Mouse (Mus musculus) brain, embryonic 14.5 days (tissue): ENCODE results near the gene Cdc42bpg.

Source experiments
- CTCF ChIP-seq: fragments of 200-500 bp; IDR thresholded peaks from 2 replicates; pipeline ENCODE4 v1.5.1; 2012; ENCODE audit warnings: inconsistent platforms, mild to moderate bottlenecking, moderate library complexity, borderline replicate concordance; ENCODE audit not compliant: insufficient read depth, insufficient read length; ENCODE audit errors: extremely low read depth
- POLR2A ChIP-seq: fragments of 200-500 bp; IDR thresholded peaks from 2 replicates; pipeline ENCODE4 v1.6.1; 2012; ENCODE audit warnings: mild to moderate bottlenecking, inconsistent platforms, borderline replicate concordance; ENCODE audit not compliant: poor library complexity, insufficient read depth, insufficient read length, severe bottlenecking; ENCODE audit errors: extremely low read depth

DNA sequence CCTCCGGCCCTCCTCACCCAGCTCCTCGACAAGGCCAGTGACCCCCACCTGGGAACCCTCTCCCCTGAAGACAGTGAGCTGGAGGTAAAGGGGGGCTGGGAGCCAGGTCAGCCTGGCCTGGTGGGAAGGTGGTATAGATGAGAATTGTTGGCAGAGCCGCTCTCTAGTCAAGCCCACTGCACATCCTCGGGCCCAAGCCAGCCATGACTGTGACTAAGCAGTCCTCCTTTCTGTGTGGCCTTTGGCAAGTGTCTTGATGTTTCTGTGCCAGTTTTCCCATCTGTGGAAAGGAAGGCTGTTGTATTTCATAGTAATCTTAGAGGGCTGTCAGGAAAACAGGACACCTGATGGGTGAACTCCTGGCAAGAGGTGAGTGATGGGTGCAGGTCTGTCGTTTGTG is 37.7 kb downstream of the Cdc42bpg start:
- no peak for TF ChIP-seq CTCF
- no peak for TF ChIP-seq POLR2A
